Mouse (Mus musculus) liver, embryonic 13.5 days (tissue): ENCODE results near the gene Nrcam. TPM values are rescaled to one million over a fixed set of nuclear protein-coding genes. Genes with fewer than 3 reads are reported as not detected.

Source experiments
- ATAC-seq: fragments of 200-750 bp; cut with Nextera tagmentation; 2 replicates; pipeline ENCODE4 v1.8.0; 2017; ENCODE audit warnings: low read depth, mild to moderate bottlenecking, moderate number of reproducible peaks, moderate library complexity
- DNase-seq: peaks from one replicate; pipeline ENCODE4 v3.0.0; 2022
- H3K27ac ChIP-seq: fragments of 300-500 bp; sonication (generic); 2 replicates; pipeline ENCODE4 v1.5.1; 2015; ENCODE audit warnings: moderate library complexity, mild to moderate bottlenecking, inconsistent platforms
- H3K27me3 ChIP-seq: fragments of 300-500 bp; sonication (generic); 2 replicates; pipeline ENCODE4 v1.6.1; 2015; ENCODE audit warnings: mild to moderate bottlenecking, inconsistent platforms
- H3K36me3 ChIP-seq: fragments of 300-500 bp; sonication (generic); 2 replicates; pipeline ENCODE4 v1.6.1; 2015; ENCODE audit warnings: mild to moderate bottlenecking, inconsistent platforms
- H3K4me1 ChIP-seq: fragments of 300-500 bp; sonication (generic); replicated peaks from 2 replicates; pipeline ENCODE4 v1.6.1; 2015; ENCODE audit warnings: inconsistent platforms
- H3K4me2 ChIP-seq: fragments of 300-500 bp; sonication (generic); 2 replicates; pipeline ENCODE4 v1.6.1; 2015; ENCODE audit warnings: inconsistent platforms, mild to moderate bottlenecking, moderate library complexity
- H3K4me3 ChIP-seq: fragments of 300-500 bp; sonication (generic); replicated peaks from 2 replicates; pipeline ENCODE4 v1.5.1; 2015; ENCODE audit warnings: mild to moderate bottlenecking, inconsistent platforms
- H3K9ac ChIP-seq: fragments of 300-500 bp; sonication (generic); 2 replicates; pipeline ENCODE4 v1.6.1; 2015; ENCODE audit warnings: mild to moderate bottlenecking, inconsistent platforms
- H3K9me3 ChIP-seq: fragments of 300-500 bp; sonication (generic); replicated peaks from 2 replicates; pipeline ENCODE4 v1.6.1; 2016; ENCODE audit warnings: inconsistent platforms
- WGBS: fragments of 180-500 bp; shearing (Covaris S2); methylation state at CpG from one replicate; pipeline ENCODE4 v1.1.7; 2015; ENCODE audit not compliant: insufficient replicate concordance; 5-methylcytosine and 5-hydroxymethylcytosine counted together
- polyA plus RNA-seq: library from polyadenylated mRNA; unstranded; fragments of >200 nt; fragmentation: Nextera tagmentation; extraction: Ambion mirVana; gene quantifications from 2 replicates; pipeline ENCODE4 v1.2.1, GENCODE M21; 2015

Gene Nrcam
- polyA plus RNA-seq, 1 experiment from 2014 or later, result 0.36 TPM

DNA sequence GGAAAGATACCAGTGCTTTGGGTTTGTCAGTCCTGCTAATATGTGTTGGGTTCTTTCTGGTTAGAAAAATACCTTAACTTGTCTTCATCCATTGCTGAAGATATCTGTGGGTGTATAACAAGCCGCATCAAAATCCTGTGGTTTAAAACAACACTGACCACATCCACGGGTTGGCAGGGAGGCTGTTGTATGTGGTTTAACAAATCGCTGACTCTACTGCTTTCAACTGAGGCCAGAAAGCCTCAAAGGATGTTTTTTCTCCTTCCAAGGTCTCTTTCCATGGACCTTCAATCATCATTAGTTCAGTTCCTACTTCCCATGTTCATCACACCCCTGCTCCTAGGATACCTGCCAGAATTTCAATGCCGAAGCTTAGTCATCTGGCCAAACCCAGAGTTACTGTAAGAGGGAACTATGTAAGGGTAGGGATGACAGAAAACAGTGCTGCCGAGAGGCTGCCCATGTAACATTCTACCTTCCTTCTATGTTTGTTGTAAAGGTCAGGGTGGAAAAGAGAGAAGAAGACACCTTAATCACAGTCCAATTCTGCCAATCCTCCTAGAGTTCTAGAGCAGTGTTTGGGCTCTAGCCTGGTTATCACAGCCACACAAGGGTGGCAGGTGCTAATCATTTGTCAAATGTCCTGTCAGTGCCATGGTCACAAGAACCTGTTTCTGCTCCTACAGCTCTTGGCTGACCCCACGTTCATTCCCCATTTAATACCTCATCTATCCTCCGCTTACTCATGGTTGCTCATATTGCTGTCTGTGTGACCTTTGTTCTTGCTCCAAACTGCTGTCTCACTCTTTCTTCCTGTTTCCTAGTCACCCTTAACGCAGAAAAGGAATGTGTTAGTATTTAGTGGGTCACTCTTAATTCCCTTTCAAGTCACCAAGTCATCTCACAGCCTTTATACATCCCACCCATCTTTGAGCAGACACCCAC is 196.2 kb downstream of the Nrcam start:
- Histone ChIP-seq H3K4me2 (no peak overlapping the region), H3K9ac (no peak overlapping the region), H3K9me3 (no peaks in the 10 kb centered on the region), H3K36me3 (no peaks in the 10 kb centered on the region), H3K4me1 (no peaks in the 10 kb centered on the region), H3K4me3 (no peak overlapping the region), H3K27ac (no peak overlapping the region), H3K27me3 (no peaks in the 10 kb centered on the region)
- WGBS, result 49% methylated on average over 8 of the region's 8 CpGs
- DNase-seq (no peak), ATAC-seq (no peak)

DNA sequence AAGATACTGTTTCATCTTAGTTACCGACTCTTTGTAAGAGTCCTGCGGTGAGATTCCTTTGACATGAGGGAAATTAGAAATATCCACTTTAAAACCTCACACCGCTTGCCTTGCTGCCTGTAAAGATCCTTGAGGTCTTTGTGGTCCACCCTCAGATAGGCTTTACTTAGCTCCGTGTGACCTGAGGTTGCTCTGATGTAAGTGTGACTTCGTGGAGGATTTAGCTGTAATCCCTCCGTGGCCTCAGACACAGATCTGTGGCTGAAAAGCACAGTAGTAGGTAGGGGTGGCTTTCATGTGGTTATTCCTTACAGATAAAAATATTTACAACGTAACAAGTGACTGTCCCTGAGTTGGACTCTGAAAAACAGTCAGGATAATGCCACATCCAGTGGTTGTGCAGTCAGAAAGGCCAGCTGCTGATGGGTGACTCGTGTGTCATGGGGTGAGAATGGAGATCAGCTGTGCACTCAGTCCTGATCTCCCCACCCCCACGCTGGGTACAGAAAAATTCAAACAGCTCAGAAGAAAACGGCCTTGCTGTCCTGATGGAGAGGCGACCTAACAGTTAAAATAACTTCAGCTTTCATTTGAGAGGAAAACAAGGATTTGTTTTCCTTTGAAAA is 199.8 kb downstream of the Nrcam start:
- H3K27me3 ChIP-seq, result no peaks in the 10 kb centered on the region
- no peaks in the 10 kb centered on the region for H3K9me3 ChIP-seq
- no peak overlapping the region for H3K27ac ChIP-seq
- no peaks in the 10 kb centered on the region for H3K36me3 ChIP-seq
- 36% methylated on average over 11 of the region's 11 CpGs for WGBS
- H3K4me1 ChIP-seq, result no peaks in the 10 kb centered on the region
- no peak overlapping the region for H3K4me2 ChIP-seq
- DNase-seq, result no peak
- H3K9ac ChIP-seq, result no peak overlapping the region
- H3K4me3 ChIP-seq, result no peak overlapping the region
- no peak for ATAC-seq

DNA sequence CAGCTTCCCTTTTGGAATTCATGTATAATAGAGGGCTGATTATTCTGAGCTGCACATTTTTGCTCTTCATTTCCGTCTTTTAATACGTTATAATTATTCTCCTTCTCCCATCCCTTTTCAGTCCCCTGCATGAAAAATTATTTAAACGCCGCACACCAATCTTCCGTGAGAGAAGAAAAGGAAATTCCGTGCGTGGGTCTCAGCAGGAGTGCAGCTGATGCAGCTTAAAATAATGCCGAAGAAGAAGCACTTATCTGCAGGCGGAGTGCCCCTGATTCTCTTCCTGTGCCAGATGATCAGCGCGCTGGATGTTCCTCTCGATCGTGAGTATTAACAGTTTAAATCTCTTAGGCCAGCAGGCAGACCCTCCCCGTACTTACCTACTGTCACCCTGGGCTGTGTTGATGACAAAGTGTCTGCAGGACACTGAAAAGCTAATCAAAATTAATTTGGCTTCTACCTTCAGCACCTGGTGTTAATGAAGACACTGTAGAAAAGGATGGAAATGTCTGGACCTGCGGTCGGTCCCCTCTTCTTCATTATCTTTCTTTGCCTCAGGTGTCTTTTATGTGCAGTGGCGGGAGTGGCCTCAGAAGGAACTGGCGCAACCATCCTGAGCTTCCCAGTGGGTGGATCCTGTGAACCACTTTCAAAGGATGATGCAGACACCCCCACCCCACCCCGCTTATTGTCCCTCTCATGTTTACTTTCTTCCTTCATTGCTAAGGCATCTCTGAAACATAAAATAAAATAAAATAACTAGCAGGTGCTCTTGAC is 203.8 kb downstream of the Nrcam start:
- WGBS, result 63% methylated on average over 19 of the region's 19 CpGs

DNA sequence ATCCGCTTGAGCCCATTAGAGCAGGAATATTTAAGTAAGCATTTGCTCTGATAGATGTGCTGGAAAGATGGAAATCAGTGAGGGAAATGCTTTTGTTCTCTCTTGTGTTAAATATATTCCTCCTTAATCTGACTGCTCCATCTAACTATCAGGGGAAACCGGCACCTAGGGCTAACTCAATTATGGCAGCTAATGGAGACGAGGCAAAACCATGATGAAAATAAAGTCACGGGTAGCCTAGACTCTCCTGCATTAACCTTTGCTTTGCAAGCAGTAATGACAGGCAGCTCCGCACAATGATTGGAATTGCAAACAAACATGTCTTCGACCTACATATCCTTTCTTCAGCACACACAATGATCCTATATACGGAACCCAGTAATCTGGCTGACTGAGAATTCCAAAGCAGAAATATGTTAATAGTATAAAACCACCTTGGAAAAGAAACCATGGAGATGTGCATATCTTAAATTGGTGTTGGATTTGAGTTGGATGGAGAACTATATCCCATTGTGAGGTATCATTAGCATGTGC is 205.5 kb downstream of the Nrcam start:
- Histone ChIP-seq H3K4me1 (no peaks in the 10 kb centered on the region), H3K9ac (no peak overlapping the region), H3K27ac (no peak overlapping the region), H3K4me2 (no peak overlapping the region), H3K27me3 (no peaks in the 10 kb centered on the region), H3K36me3 (no peaks in the 10 kb centered on the region), H3K9me3 (no peaks in the 10 kb centered on the region), H3K4me3 (no peak overlapping the region)
- 72% methylated on average over 7 of the region's 7 CpGs for WGBS
- no peak for DNase-seq
- no peak for ATAC-seq

More for the DNA sequence above, 203.8 kb downstream of the Nrcam start:
- Histone ChIP-seq H3K4me1 (no peaks in the 10 kb centered on the region), H3K9ac (no peak overlapping the region), H3K27ac (no peak overlapping the region), H3K4me3 (no peak overlapping the region), H3K36me3 (no peaks in the 10 kb centered on the region), H3K27me3 (no peaks in the 10 kb centered on the region), H3K4me2 (no peak overlapping the region), H3K9me3 (no peaks in the 10 kb centered on the region)
- DNase-seq (no peak), ATAC-seq (no peak)

DNA sequence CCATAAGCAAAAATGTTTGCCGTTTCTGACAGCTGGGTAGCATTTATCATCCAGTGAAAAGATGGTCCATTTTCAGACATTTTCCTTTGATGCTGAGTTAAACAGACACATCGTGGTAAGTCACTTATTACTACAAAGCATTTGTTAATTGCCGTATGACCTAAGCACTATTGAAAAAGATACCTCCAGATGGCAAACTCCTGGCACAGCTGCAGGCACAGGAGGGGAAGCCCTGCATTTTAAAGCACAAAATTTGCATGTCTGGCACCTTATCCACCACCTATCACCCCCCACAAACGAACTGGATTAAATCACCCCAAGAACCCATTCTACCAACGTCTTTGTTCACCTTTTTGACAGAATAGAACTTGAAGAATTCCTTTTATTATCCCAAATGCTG is 206.9 kb downstream of the Nrcam start:
- 17% methylated on average over 5 of the region's 5 CpGs for WGBS
- Histone ChIP-seq H3K4me3 (no peak overlapping the region), H3K4me1 (no peaks in the 10 kb centered on the region), H3K27ac (no peak overlapping the region), H3K4me2 (no peak overlapping the region), H3K9me3 (no peaks in the 10 kb centered on the region), H3K9ac (no peak overlapping the region), H3K36me3 (no peaks in the 10 kb centered on the region), H3K27me3 (no peaks in the 10 kb centered on the region)
- DNase-seq (no peak), ATAC-seq (no peak)

DNA sequence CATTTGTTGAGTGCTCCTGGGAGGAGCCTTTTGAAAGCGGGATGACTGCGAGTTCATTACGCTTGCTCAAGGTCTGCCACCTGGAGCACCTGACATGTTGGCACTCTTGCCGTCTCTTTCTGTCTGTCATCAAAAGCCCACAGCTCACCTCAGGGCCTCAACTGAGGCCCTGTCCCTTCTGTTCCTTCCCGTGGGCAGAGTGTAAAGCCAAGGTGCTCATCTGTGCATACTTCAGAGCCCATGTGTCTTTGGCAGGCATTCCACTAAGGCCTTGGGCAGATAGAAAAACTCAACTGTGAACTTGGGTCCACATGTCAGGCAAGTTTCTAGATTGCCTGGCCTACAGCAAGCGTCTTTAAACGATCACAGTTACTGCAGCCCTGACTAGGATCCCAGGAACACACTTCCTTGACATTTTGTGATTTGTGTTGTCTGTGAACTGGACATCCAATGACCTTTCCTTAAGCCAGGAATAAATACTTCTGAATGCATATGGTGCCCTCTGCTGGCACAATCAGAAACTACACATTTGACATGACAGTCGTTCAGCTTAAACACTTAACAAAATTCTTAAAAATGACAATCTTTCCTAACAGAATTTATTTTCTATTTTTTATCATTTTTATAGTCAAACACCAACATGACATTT is 219.2 kb downstream of the Nrcam start:
- no peak overlapping the region for H3K27ac ChIP-seq
- H3K36me3 ChIP-seq, result no peaks in the 10 kb centered on the region
- H3K4me1 ChIP-seq, result no peaks in the 10 kb centered on the region
- no peak overlapping the region for H3K9ac ChIP-seq
- ATAC-seq (no peak), DNase-seq (peak; percentile 5)
- no peak overlapping the region for H3K4me2 ChIP-seq
- H3K9me3 ChIP-seq, result no peaks in the 10 kb centered on the region
- H3K27me3 ChIP-seq, result no peaks in the 10 kb centered on the region
- WGBS, result 44% methylated on average over 8 of the region's 8 CpGs
- H3K4me3 ChIP-seq, result no peak overlapping the region

DNA sequence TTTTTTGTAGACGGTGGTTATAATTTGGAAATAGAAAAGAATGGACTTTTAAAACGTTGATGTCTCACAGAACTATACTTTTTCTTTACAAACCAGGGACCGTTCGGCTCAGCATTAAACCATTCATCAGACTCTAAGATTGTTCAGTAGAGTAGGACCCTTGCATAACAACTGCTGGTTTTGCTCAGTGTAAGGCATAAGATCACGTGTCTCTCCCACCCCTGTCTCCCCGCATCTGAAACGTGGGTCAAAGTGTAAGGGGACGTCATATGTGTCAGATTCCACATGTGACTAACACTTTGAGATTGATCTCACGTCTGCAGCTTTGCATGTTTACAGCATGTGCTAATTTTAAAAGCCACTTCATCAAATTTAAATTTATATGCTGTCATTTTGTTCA is 219.8 kb downstream of the Nrcam start:
- Histone ChIP-seq H3K4me1 (no peaks in the 10 kb centered on the region), H3K9ac (no peak overlapping the region), H3K27ac (no peak overlapping the region), H3K4me2 (no peak overlapping the region), H3K27me3 (no peaks in the 10 kb centered on the region), H3K9me3 (no peaks in the 10 kb centered on the region), H3K36me3 (no peaks in the 10 kb centered on the region), H3K4me3 (no peak overlapping the region)
- DNase-seq (no peak), ATAC-seq (no peak)
- WGBS, result 39% methylated on average over 9 of the region's 9 CpGs

DNA sequence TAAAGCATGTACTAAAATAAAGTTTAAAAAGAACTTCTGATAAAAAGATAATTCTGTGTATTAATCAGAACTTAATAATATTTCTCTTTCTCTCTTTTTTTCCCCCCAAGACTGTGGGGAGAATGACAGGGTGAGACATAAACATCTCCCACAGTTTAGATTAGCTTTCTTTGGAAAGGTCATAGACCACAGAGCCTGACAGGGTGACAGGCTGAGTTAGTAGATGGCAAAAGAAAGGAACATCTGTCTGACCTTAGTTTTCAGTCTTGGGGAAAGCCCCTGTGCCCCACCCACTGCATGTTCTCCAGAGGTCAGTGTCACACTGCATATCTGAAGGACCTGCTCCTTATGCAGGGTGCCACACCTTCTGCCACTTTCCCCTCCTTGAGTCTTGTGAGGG is 222.9 kb downstream of the Nrcam start:
- H3K4me2 ChIP-seq, result no peak overlapping the region
- no peaks in the 10 kb centered on the region for H3K9me3 ChIP-seq
- H3K4me3 ChIP-seq, result no peak overlapping the region
- H3K9ac ChIP-seq, result no peak overlapping the region
- H3K4me1 ChIP-seq, result no peaks in the 10 kb centered on the region
- ATAC-seq (no peak), DNase-seq (no peak)
- H3K36me3 ChIP-seq, result no peaks in the 10 kb centered on the region
- no peak overlapping the region for H3K27ac ChIP-seq
- no peaks in the 10 kb centered on the region for H3K27me3 ChIP-seq

DNA sequence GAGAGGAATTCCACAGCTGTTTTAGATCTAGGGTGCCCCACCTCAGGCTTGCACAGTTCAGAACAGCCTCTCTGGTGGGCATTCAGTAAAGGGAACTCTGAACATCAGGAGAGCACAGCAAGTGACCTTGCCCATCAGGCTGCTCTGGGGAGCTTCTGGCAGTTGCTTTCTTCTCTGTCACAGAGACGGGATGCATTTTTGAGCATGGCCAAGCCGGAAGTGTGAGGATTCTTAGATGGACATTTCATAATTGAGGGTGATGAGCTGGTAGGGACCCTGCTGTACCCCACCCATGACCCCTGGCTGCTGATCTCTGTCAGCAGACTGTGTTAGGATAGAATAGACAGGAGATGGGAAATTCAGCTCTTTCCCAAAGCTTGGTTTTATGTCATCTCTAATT is 225.4 kb downstream of the Nrcam start:
- ATAC-seq (no peak), DNase-seq (no peak)
- no peak overlapping the region for H3K27ac ChIP-seq
- H3K4me2 ChIP-seq, result no peak overlapping the region
- H3K36me3 ChIP-seq, result no peaks in the 10 kb centered on the region
- no peaks in the 10 kb centered on the region for H3K9me3 ChIP-seq
- WGBS, result 55% methylated on average over 2 of the region's 2 CpGs
- H3K4me1 ChIP-seq, result no peaks in the 10 kb centered on the region
- H3K27me3 ChIP-seq, result no peaks in the 10 kb centered on the region
- no peak overlapping the region for H3K4me3 ChIP-seq
- H3K9ac ChIP-seq, result no peak overlapping the region

DNA sequence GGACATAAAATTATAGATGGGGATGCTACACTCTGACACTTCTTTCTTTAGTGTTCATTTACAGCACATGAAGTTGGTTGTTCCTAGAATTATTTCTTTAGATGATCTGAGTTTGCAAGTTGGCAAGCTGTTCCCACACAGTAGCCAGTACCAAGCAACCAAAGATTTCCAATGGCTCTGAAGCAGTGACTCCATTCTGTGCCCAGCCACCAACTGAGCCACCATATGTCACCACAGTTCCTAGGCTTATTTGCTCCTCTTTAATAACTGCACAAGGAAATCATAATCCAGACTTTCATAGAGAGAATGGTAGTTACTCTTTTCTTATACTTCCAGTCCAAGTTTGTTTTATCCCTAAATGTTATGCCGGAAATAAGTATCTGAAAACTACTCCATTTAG is 226.1 kb downstream of the Nrcam start:
- no peak overlapping the region for H3K27ac ChIP-seq
- 76% methylated on average over 1 of the region's 1 CpGs for WGBS
- H3K4me3 ChIP-seq, result no peak overlapping the region
- no peaks in the 10 kb centered on the region for H3K4me1 ChIP-seq
- DNase-seq (no peak), ATAC-seq (no peak)
- no peak overlapping the region for H3K4me2 ChIP-seq
- no peaks in the 10 kb centered on the region for H3K9me3 ChIP-seq
- H3K9ac ChIP-seq, result no peak overlapping the region
- H3K27me3 ChIP-seq, result no peaks in the 10 kb centered on the region
- H3K36me3 ChIP-seq, result no peaks in the 10 kb centered on the region

DNA sequence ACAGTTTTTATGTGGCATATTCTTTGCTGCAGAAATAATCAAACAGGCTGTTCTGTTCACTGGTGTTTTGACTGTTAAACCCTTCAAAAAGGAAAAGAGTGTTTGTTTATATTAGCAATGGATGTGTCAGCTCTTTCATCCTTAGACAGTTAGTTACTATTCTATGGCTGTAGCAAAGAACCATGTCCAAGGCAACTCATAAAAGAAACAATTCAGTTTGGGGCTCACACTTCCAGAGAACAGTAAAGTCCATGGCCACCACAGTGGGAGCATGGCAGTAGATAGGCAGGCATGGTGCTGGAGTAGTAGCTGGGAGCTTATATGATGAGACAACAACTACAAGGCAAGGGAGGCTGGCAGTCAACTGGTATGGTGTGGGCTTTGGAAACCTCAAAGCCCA is 231.3 kb downstream of the Nrcam start:
- no peaks in the 10 kb centered on the region for H3K4me1 ChIP-seq
- no peak for ATAC-seq
- no peak overlapping the region for H3K4me2 ChIP-seq

More for the DNA sequence above, 231.3 kb downstream of the Nrcam start:
- Histone ChIP-seq H3K9me3 (no peaks in the 10 kb centered on the region), H3K9ac (no peak overlapping the region), H3K36me3 (no peaks in the 10 kb centered on the region), H3K27me3 (no peaks in the 10 kb centered on the region), H3K27ac (no peak overlapping the region), H3K4me3 (no peak overlapping the region)
- DNase-seq, result no peak
